11 mouse cellular contexts compared by ENCODE assay signal in the genomic region with DNA sequence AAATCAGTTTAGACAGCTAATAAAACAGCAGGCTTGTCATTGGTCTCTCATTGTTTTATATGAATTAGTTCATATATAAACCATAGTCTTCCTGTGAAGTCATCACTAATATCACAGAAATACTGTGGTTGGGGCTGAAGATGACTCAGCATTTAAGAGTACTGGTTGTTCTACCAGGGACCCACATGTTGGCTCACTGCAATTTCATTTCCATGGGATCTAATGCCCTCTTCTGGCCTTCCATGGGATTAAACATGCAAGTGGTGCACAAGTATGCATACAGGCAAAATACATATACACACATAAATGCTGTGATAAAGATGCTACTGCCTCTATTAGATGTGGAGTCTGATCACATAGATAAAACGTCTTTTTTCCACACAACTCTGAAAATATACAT.
DNase-seq lines count a peak whose midpoint lies in the region; ATAC-seq and TF ChIP-seq lines count a peak whose summit lies in the region.
"Had no signal": no experiment of that assay in that cellular context is flagged by ENCODE, and none has a peak within 500 bp of the region (broad histone marks: within the 10 kb centered on the region; RNA-seq: fewer than 3 reads in every experiment).

No protein-coding gene starts in this region.

- no peaks in the 10 kb centered on the region for H3K27me3 ChIP-seq in intestine, postnatal 0 days (replicated peaks; ENCODE audit: control insufficient read depth, insufficient read depth, low read length)
- H3K27me3 ChIP-seq in intestine, embryonic 15.5 days (replicated peaks): no peaks in the 10 kb centered on the region; the same call in 1 of the 2 replicates
- H3K27me3 ChIP-seq in Patski: peaks cover 65% of the 10 kb centered on the region
- no peaks in the 10 kb centered on the region for H3K27me3 ChIP-seq in forebrain, embryonic 16.5 days (replicated peaks; ENCODE audit: control insufficient read depth, insufficient read depth, low read length)
- H3K27me3 ChIP-seq: lung, embryonic 15.5 days had no signal

- POLR2A ChIA-PET in Patski (lab: Charles Lee): no interaction called here

- no peak overlapping the region for H3K4me2 ChIP-seq in intestine, postnatal 0 days (replicated peaks; ENCODE audit: low read depth)
- no peak overlapping the region for H3K4me2 ChIP-seq in intestine, embryonic 15.5 days (replicated peaks)
- no peak overlapping the region for H3K4me2 ChIP-seq in forebrain, embryonic 16.5 days (ENCODE audit: low read length)
- H3K4me2 ChIP-seq: lung, embryonic 15.5 days had no signal

- ATAC-seq in intestine, postnatal 0 days: no peak
- ATAC-seq in intestine, embryonic 15.5 days: no peak
- no peak for ATAC-seq in Patski
- no peak for ATAC-seq in forebrain, embryonic 16.5 days

- WGBS in intestine, postnatal 0 days: 50% methylated on average over 1 of the region's 1 CpGs
- 54% methylated on average over 1 of the region's 1 CpGs for WGBS in intestine, embryonic 15.5 days
- WGBS in forebrain, embryonic 16.5 days: 48% methylated on average over 1 of the region's 1 CpGs

- H3K36me3 ChIP-seq in intestine, postnatal 0 days (ENCODE audit: control insufficient read depth, insufficient read depth): no peaks in the 10 kb centered on the region
- H3K36me3 ChIP-seq in intestine, embryonic 15.5 days: no peaks in the 10 kb centered on the region
- H3K36me3 ChIP-seq in forebrain, embryonic 16.5 days (ENCODE audit: control insufficient read depth, insufficient read depth): no peaks in the 10 kb centered on the region
- H3K36me3 ChIP-seq: lung, embryonic 15.5 days had no signal

- in situ Hi-C loops in Patski (cut with MboI; ENCODE audit: low pct_unique_long_range_greater_than_20kb): loop anchor here (5.0 kb wide), 1 partner anchor 96 kb away; no protein-coding TSS in a partner anchor

- no peaks in the 10 kb centered on the region for H3K9me3 ChIP-seq in intestine, postnatal 0 days (ENCODE audit: control insufficient read depth)
- no peaks in the 10 kb centered on the region for H3K9me3 ChIP-seq in intestine, embryonic 15.5 days
- no peaks in the 10 kb centered on the region for H3K9me3 ChIP-seq in forebrain, embryonic 16.5 days (ENCODE audit: control insufficient read depth, low read length)
- H3K9me3 ChIP-seq: lung, embryonic 15.5 days had no signal

- CTCF ChIA-PET in Patski (lab: Charles Lee): interaction anchor here (0.8 kb wide), 2 partner anchors 84 to 264 kb away, joined by 3 read pairs; no protein-coding TSS in a partner anchor

- H3K9ac ChIP-seq in intestine, postnatal 0 days (ENCODE audit: low read depth, low read length): no peak overlapping the region
- H3K9ac ChIP-seq in intestine, embryonic 15.5 days: no peak overlapping the region
- no peak overlapping the region for H3K9ac ChIP-seq in forebrain, embryonic 16.5 days (replicated peaks; ENCODE audit: low read depth, low read length)
- H3K9ac ChIP-seq: lung, embryonic 15.5 days had no signal

- H3K4me3 ChIP-seq in intestine, postnatal 0 days (ENCODE audit: low read depth, low read length): no peak overlapping the region
- H3K4me3 ChIP-seq in intestine, embryonic 15.5 days (replicated peaks): no peak overlapping the region
- H3K4me3 ChIP-seq in forebrain, embryonic 16.5 days (replicated peaks; ENCODE audit: low read length): no peak overlapping the region
- H3K4me3 ChIP-seq: lung, embryonic 15.5 days had no signal

- H3K27ac ChIP-seq in intestine, postnatal 0 days (ENCODE audit: low read depth, low read length): no peak overlapping the region
- H3K27ac ChIP-seq in intestine, embryonic 15.5 days: no peak overlapping the region
- H3K27ac ChIP-seq in forebrain, embryonic 16.5 days (ENCODE audit: low read length): no peak overlapping the region
- H3K27ac ChIP-seq: lung, embryonic 15.5 days had no signal

- peak; percentile 68 for TF ChIP-seq CTCF in intestine, postnatal 0 days (IDR thresholded peaks at IDR 0.05; ENCODE audit: low read depth)
- peak; percentile 56 for TF ChIP-seq CTCF in Patski (IDR thresholded peaks at IDR 0.05)

- peak; percentile 6 for DNase-seq in CD4-positive helper T cell, adult 2 months (ENCODE audit: low read depth, low spot score)
- DNase-seq in Patski (ENCODE audit: low read depth, low spot score): no peak
- peak; percentile 4 to 9 for DNase-seq in kidney, postnatal 4 days
- no peak for DNase-seq in neural tube, embryonic 10.5 days (ENCODE audit: extremely low spot score, low spot score)
- no peak for DNase-seq in thymus, adult 18-20 months
- DNase-seq: cerebellum, adult 9-11 months; heart, postnatal 36 days had no signal

- H3K4me1 ChIP-seq in intestine, postnatal 0 days (replicated peaks; ENCODE audit: control insufficient read depth, insufficient read depth, low read length): no peaks in the 10 kb centered on the region
- H3K4me1 ChIP-seq in intestine, embryonic 15.5 days (replicated peaks): no peaks in the 10 kb centered on the region
- no peaks in the 10 kb centered on the region for H3K4me1 ChIP-seq in forebrain, embryonic 16.5 days (replicated peaks; ENCODE audit: control insufficient read depth, insufficient read depth, low read length)
- H3K4me1 ChIP-seq: lung, embryonic 15.5 days had no signal

Comparison
In these comparisons a context has a peak if more than half of its experiments do, and no peak if none do; other contexts are left out.
1. DNase-seq: peak in CD4-positive helper T cell, adult 2 months (single experiment) and kidney, postnatal 4 days (2 of 2); none in Patski (single experiment), neural tube, embryonic 10.5 days (single experiment) and thymus, adult 18-20 months (0 of 2).